Mouse (Mus musculus) CD4-positive helper T cell, adult 2 months (primary cell): ENCODE results near the gene Nckap5l.
A peak's percentile ranks its signal among the peaks of the same experiment; 100 is the strongest.
"Not testable (repeated sequence)": the region's sequence is repeated elsewhere in the genome, so short reads cannot be mapped to it uniquely, and the experiment has no call there.

Source experiments
- DNase-seq: peaks from one replicate; pipeline ENCODE4 v3.0.0-alpha.2; 2012; ENCODE audit warnings: low read depth, missing footprints, low spot score

Gene Nckap5l

DNA sequence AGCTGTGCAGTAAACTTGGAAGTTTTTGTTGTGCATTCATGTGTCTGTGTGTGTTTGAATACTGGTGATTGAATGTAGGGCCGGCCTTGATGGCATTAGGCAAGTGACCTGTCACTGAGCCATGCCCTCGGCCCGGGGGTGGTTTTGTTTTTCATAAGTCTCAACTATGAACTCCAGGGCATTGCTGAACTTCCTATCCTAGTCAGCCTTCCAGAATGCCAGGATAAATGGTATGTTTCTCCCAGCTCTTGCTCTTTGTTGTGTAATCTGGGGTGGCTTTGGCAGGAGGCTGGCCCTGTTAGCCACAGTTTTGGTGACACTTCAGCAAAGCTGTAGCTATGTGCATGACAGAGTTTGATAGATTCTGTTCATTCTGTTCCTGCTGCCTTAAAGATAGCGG lies 60.7 kb downstream of the Nckap5l start:
- DNase-seq, result no peak

DNA sequence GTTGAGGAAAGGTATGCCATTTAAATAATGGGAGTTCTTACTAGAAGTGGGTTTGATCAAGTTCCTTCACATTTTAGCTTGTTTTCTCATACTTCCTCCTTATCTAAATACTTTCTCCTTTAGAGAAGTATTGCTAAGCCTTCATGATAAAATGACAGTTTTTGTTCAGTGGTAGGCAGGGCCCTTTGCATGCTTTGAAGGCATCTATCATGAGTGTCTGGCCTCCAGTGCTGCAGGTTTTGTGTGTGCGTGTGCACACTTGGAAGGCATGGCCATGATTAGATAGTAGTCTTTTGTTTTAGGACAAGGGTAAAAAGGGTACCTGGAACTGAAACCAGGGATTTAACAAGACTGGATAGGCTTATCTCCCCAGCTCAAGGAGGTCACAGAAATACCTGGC lies 61.1 kb downstream of the Nckap5l start:
- no peak for DNase-seq

DNA sequence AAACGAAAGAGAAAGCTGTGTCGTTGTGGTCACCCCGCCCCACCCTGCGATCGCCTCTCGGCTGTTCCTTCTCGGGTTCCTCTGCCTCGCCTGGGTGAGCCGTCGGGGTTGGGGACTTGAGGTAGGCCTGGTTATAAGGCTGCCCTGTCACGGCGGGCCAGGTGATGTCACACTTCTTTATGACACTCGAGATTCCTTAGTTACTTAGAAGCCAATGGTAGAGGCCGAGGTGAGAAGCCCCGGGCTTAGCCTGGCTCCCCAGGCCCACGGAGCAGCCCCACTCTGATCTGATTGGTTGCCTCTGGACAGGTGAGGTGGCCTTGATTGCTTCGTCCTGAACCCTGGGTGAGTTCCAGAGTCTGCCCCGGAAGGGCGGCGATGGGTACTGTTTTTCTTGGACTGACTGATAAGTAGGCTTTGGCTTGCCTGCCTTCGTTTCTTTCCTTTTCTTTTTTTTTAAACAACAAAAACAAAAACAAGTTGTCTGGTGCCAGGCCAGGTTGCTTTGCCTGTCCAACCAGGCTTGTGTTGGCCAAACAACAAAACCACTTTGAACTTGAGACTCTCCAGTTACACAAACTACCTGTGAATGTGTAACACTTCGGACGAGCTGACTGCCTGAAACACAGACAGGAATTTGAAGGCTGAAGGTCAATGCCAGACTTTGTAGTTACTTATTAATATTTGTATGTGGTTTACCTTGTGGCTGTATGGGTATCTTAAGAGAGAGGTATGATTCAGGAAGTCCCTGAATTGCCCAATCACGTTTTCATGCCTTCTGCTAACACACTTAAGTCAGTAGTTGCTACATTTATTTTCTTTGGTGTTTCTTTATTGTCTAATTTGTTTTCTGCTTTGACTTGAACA lies 63.9 kb downstream of the Nckap5l start:
- DNase-seq, result peak; percentile 35

DNA sequence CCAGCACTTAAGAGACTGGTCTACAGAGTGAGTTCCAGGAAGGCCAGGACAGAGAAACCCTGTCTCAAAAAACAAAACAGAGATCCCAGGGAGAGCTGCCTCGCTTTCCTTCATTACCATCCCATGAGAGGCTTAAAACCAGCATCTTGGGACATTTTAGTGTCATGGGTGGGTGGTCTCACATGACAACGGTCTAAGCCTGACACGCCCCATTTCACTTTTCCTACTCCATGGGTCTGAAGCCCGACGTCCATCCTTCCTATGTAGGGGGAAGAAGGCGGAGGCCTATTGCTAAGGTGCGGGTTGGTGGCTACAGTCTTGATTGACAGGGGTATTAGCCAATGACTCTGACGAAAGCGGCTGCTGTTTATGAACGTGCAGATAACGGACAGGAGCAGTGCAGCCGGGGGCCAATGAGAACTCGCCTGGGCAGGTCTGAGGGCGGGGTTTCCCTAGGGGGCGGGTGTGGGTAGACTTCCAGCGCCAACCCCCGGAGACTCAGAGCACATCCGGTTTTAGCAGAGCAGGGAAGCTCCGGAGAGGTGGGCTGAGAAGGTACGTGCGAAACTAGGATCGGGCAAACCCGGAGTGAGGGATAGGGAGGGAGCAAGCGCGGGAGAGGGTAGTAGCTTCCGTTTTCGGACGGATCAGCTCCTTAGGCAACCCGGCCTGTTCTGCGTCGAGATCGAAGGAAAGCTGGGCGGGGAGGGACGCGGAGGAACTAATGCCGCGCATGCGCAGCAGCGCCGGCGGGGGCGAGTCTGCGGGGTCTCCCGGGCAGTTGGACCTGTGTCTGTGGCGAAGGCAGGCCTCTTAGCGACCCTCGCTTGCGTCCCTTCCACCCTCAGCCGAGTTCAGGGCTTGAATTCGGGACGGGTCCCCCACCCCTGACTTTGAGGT lies 64.8 kb downstream of the Nckap5l start, which contains the start of gene Tmbim6:
TSS of gene Tmbim6 (plus strand) at position 397 of the 900 bp plus-strand sequence.
- peak; percentile 100 for DNase-seq

DNA sequence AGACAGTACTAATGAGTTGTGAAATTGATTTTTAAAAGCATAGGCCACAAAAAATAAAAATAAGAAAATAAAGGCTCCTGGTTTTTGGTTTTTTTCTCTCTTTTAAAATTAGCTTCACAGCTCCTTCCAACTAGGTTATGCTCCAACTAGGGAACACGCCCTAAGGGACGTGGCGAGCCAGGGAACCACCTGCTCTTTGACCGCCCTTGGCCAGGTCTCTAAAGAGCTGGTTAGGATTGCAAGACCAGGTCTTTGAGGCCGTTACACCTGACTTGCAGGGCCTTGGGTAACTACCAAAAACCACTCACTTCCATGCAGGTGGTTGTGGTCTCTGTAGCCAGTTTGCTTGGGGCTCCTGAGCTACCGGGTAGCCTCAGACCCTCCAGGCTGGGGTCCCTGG lies 65.6 kb downstream of the Nckap5l start:
- DNase-seq, result no peak

DNA sequence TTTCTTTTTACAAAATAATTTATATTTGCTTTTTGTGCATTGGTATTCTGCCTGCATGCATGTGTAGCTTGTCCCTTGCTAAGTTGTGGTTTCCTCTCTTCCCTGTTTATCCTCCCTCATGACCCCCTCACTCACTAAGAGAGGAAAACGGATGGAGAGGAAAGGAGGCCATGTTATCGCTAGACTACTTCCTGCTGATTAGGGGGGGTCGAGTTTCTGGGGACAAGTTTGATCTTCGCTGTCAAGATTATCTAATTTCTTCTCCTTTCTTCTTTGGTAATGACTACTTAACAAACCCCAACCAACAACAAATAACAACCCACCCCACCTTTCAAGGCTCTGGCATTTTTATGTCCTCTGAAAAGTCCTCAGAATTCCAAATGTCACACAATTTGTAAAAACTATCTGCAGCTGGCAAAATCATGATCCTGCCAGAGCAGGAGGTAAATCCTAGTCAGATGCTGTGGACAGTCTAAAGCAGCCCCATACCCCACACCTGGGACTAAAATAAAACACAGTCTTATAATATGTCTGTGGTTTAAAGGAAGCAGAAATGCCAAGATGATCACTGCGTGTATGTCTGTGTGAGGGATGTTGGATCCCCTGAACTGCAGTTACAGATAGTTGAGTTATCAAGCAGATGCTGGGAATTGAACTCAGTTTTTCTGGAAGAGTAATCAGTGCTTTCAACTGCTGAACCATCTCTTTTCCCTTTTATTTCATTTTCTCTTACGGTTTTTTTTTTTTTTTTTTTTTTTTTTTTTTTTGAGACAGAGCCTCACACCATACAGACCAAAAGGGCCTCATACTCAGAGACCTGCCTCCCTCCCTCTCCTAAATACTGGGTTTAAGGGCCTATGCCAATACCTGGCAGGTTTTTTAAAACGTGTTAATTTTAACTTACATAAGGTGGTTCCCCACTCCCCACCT lies 66.8 kb downstream of the Nckap5l start:
- DNase-seq, result no peak

DNA sequence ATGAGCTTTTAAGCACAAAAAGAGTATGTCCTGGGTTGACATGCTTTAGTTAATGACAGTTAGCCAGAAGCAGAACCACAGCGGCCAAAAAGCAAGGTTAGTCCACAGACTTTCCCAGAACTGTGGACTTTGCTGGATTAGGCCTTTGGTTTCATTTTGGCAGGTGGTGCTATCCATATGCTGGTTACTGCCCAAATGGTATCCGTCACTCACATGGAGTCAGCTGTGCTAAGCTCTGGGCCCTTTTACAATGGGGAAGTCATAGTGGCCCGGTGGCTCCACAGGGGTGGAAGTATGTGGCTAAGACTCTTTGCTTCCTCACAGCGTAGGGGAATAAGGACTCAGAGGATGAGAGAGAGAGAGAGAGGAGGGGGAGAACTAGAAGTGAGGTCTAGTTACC lies 69.6 kb downstream of the Nckap5l start:
- no peak for DNase-seq

DNA sequence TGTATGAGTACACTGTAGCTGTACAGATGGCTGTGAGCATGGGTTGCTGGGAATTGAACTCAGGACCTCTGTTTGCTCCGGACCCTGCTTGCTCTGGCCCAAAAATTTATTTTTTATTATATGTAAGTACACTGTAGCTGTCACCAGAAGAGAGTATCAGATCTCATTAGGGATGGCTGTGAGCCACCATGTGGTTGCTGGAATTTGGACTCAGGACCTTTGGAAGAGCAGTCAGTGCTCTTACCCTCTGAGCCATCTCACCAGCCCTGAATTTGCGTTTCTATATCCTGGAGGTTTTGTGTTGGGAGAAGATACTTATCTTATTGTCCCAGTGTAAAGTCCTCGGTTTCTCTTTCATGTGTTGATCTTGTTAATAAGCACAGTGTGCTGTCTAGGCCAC lies 70.8 kb downstream of the Nckap5l start:
- DNase-seq, result no peak

DNA sequence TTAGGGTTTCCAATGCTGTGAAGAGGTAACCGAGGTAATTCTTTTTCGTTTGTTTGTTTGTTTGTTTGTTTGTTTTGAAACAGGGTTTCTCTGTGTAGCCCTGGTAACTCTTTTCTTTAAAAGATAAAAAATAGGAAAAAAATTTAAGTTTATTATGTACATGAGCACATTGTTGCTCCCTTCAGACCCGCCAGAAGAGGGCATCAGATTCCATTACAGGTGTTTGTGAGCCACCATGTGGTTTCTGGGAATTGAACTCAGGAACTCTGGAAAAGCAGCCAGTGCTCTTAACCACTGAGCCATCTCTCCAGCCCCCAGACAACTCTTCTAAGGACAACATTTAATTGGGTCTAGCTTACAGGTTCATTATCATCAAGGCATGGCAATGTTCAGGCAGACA lies 71.4 kb downstream of the Nckap5l start:
- DNase-seq, result not testable (repeated sequence)

DNA sequence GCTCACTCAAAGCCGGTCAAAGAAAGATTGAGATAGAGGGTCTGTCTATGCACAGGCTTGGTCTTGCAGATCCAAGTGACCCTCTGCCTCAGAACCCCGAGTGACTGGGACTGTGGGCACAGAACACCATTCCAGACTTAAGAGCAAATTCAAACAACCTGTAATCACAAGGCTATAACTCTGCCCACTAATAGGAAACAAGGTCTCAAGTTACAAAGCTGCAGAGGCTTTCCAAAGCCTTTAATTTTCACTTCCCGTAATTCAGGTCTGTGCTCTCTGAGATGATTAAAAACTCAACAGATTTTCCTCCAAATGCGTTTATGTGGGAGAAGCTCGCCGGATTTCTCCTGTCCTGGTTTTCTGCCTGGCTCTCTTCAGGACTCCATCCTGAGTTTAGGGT lies 73.5 kb downstream of the Nckap5l start:
- no peak for DNase-seq

DNA sequence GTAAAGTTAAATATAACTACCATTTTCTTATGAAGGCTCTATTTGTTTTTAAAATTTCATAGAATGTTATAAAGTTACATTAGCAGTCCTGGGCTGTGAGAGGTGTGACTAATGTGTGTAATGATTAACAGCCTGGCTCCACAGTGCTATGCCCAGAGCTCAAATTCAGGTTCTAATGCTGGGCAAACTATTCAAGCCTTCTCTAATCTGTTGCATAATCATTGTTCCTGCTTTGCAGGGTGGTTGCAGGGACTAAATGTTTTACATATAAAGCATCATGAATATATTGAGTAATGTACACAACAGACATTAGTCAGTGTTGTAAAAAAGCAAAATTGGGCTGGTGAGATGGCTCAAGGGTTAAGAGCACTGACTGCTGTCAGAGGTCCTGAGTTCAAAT lies 74.7 kb downstream of the Nckap5l start:
- no peak for DNase-seq

DNA sequence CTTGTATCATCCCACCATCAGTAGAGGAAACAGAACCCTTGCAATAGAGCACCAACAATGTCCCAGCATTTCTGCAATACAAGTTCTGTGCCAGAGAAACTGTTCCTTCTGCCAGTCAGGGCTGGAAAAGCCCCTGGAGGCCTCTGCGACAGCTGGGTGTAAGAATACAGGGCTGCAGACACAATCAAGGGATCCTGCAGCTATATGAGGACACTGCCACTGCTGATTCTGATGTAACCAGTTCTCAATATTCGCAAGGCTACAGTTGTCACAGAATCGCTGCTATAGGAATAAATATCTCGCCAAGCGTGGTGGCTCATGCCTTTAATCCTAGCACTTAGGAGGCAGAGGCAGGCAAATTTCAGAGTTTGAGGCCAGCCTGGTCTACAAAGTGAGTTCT lies 81.3 kb downstream of the Nckap5l start:
- no peak for DNase-seq

DNA sequence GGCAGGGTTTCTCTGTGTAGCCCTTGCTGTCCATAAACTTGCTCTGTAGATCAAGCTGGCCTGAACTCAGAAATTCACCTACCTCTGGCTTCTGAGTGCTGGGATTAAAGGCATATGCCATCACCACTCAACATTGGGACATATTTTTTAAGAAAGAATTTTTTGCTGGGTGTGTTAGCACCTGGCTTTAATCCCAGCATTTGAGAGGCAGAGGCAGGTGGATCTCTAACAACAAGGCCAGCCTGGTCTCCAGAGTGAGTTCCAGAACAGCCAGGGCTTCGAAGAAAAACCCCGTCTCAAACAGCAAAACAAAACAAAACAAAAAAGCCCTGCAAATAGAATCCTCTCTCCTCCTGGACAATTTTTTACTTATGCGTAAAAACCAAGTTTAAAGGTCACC lies 82.0 kb downstream of the Nckap5l start:
- DNase-seq, result no peak

DNA sequence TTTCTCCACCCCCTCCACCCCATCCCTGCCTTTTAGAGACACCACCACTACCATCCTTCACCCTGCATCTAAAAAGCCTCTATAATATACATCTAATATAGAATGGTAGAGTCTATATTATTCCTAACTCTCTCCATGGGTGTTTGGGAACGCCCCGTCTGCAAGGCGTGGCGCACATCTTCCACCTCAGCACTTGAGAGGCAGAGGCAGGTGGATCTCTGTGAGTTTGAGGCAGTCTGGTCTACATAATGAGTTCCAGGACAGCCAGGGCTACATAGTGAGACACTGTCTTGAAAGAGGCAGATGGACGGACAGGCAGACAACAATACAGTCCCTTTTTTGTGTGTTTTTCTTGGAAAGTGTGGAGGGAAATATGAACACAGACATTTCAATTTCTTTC lies 82.5 kb downstream of the Nckap5l start:
- DNase-seq, result no peak

DNA sequence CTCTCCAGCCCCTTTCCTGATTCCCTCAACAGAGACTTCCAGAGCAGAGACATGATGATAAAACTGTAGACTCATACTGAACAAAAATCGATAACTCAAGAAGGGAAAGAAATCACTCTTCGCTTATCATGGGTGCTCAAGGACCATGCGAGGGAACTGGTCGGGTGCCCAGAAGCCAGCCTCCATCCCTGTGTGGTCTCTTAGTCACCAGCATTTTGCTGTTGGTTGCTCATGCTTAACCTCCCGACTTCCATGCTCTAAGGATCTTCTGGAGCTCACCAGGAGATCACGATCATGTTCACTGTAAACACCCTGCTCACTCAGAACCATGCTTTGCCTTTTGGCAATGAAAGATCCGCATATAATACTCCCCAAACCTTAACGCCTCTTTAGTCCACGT lies 84.8 kb downstream of the Nckap5l start:
- no peak for DNase-seq
